Mouse (Mus musculus) stomach, postnatal 0 days (tissue): ENCODE results near the gene Insig1.

Source experiments
- CTCF ChIP-seq: IDR thresholded peaks from 2 replicates; pipeline ENCODE4 v1.5.1; 2016; ENCODE audit warnings: antibody characterized with exemption, low read depth, mild to moderate bottlenecking, moderate library complexity
- EP300 ChIP-seq: optimal IDR thresholded peaks from 2 replicates; pipeline ENCODE3; 2016; ENCODE audit warnings: antibody characterized with exemption

GRCm38 (mm10) chr5:28092327-28092726 is 21.2 kb downstream of the Insig1 start:
- TF ChIP-seq CTCF (peak; percentile 21; the same call in 1 of the 2 replicates), EP300 (no peak)
